Mouse (Mus musculus): ENCODE results near the gene Slc24a5.
"Not testable (repeated sequence)": the region's sequence is repeated elsewhere in the genome, so short reads cannot be mapped to it uniquely, and the experiment has no call there.

Gene Slc24a5

GRCm38 (mm10) chr2:125067894-125068293 is at the start of gene Slc24a5:
Gene Slc24a5, plus strand, starts transcription at chr2:125068124.
- DNase-seq (ENCODE audit: low read depth, low spot score), result no peak

GRCm38 (mm10) chr2:125024386-125024785 is 43.5 kb upstream of the Slc24a5 start:
- DNase-seq (ENCODE audit: low read depth, low spot score), result no peak

GRCm38 (mm10) chr2:125026358-125027000 is 41.4 kb upstream of the Slc24a5 start:
- no peak for DNase-seq (ENCODE audit: low read depth, low spot score)

- DNase-seq (ENCODE audit: low read depth, low spot score), result no peak
Measured at GRCm38 (mm10) chr2:125030591-125030990, 37.3 kb upstream of the Slc24a5 start.

GRCm38 (mm10) chr2:125031111-125031510 is 36.8 kb upstream of the Slc24a5 start:
- no peak for DNase-seq (ENCODE audit: low read depth, low spot score)

- no peak for DNase-seq (ENCODE audit: low read depth, low spot score)
Measured at GRCm38 (mm10) chr2:125031562-125032257, 36.2 kb upstream of the Slc24a5 start.

GRCm38 (mm10) chr2:125032258-125032973 is 35.5 kb upstream of the Slc24a5 start:
- no peak for DNase-seq (ENCODE audit: low read depth, low spot score)

GRCm38 (mm10) chr2:125033042-125033743 is 34.7 kb upstream of the Slc24a5 start:
- no peak for DNase-seq (ENCODE audit: low read depth, low spot score)

- no peak for DNase-seq (ENCODE audit: low read depth, low spot score)
Measured at GRCm38 (mm10) chr2:125055316-125055903, 12.5 kb upstream of the Slc24a5 start.

- no peak for DNase-seq (ENCODE audit: low read depth, low spot score)
Measured at GRCm38 (mm10) chr2:125057250-125057815, 10.6 kb upstream of the Slc24a5 start.

- no peak for DNase-seq (ENCODE audit: low read depth, low spot score)
Measured at GRCm38 (mm10) chr2:125061451-125061850, 6.5 kb upstream of the Slc24a5 start.

- DNase-seq (ENCODE audit: low read depth, low spot score), result no peak
Measured at GRCm38 (mm10) chr2:125062944-125063343, 5.0 kb upstream of the Slc24a5 start.

- no peak for DNase-seq (ENCODE audit: low read depth, low spot score)
Measured at GRCm38 (mm10) chr2:125067373-125067772, 551 bp upstream of the Slc24a5 start.

GRCm38 (mm10) chr2:125068696-125069095 is 772 bp downstream of the Slc24a5 start:
- DNase-seq (ENCODE audit: low read depth, low spot score), result no peak

GRCm38 (mm10) chr2:125073056-125073780 is 5.3 kb downstream of the Slc24a5 start:
- DNase-seq (ENCODE audit: low read depth, low spot score), result no peak

- no peak for DNase-seq (ENCODE audit: low read depth, low spot score)
Measured at GRCm38 (mm10) chr2:125083879-125084278, 16.0 kb downstream of the Slc24a5 start.

- no peak for DNase-seq (ENCODE audit: low read depth, low spot score)
Measured at GRCm38 (mm10) chr2:125088757-125089156, 20.8 kb downstream of the Slc24a5 start.

- DNase-seq (ENCODE audit: low read depth, low spot score), result not testable (repeated sequence)
Measured at GRCm38 (mm10) chr2:125092123-125092522, 24.2 kb downstream of the Slc24a5 start.

- DNase-seq (ENCODE audit: low read depth, low spot score), result not testable (repeated sequence)
Measured at GRCm38 (mm10) chr2:125104491-125104890, 36.6 kb downstream of the Slc24a5 start.

- DNase-seq (ENCODE audit: low read depth, low spot score), result not testable (repeated sequence)
Measured at GRCm38 (mm10) chr2:125106536-125106935, 38.6 kb downstream of the Slc24a5 start.

Data from forelimb bud, embryonic 11.5 days (tissue).